Comparison of ENCODE assay signal across 30 mouse cellular contexts in genomic region chr14:79209813-79210212, GRCm38 (mm10). TPM values are rescaled to one million over a fixed set of nuclear protein-coding genes. Genes with fewer than 3 reads are reported as not detected.
"Had no signal": no experiment of that assay in that cellular context is flagged by ENCODE, and none has a peak within 500 bp of the region (broad histone marks: within the 10 kb centered on the region; RNA-seq: fewer than 3 reads in every experiment).

No protein-coding gene starts in this region.

- DNase-seq: kidney, adult 8-10 months; kidney, postnatal 10 days; kidney, postnatal 36 days; layer of hippocampus, postnatal 36 days; liver, embryonic 13.5 days; lung, embryonic 14.5 days; midbrain, embryonic 14.5 days; right cerebral cortex, adult 18-20 months; right cerebral cortex, postnatal 14 days; right cerebral cortex, postnatal 4 days; thymus, adult 2 months; thymus, postnatal 14 days had no signal

- H3K4me3 ChIP-seq: kidney, embryonic 15.5 days; left cerebral cortex, adult 2 months; liver, embryonic 13.5 days; megakaryocyte, embryonic 14.5 days; midbrain, embryonic 10.5 days; neural tube, embryonic 12.5 days; neural tube, embryonic 15.5 days had no signal

- H3K4me1 ChIP-seq: liver, embryonic 13.5 days had no signal

RNA-seq across cellular contexts. Expression of gene Zfp957, which starts 37.4 kb away (rescaled TPM):
- total RNA-seq: layer of hippocampus, adult 8-10 months; layer of hippocampus, postnatal 10 days; layer of hippocampus, postnatal 36 days; left cerebral cortex, adult 2 months; left cerebral cortex, postnatal 10 days; left cerebral cortex, postnatal 36 days; liver, adult 2 months had no signal
- polyA plus RNA-seq: limb, embryonic 11.5 days; limb, embryonic 14.5 days; liver, adult 2 months; liver, embryonic 13.5 days; liver, embryonic 16.5 days; lung, embryonic 14.5 days; lung, postnatal 0 days; midbrain, embryonic 10.5 days; midbrain, embryonic 14.5 days; neural tube, embryonic 12.5 days; neural tube, embryonic 15.5 days; stomach, embryonic 14.5 days; stomach, postnatal 0 days; thymus, adult 2 months; urinary bladder, adult 2 months had no signal
